Mouse (Mus musculus): Measurements from ENCODE around the gene H2-DMb1. TPM values are rescaled to one million over a fixed set of nuclear protein-coding genes. Genes with fewer than 3 reads are reported as not detected.

H2-DMb1 gene
- polyA plus RNA-seq (2012; rRNA removed; ENCODE audit: low replicate concordance): 81.8 and 86.9 TPM in 2 replicates

DNA sequence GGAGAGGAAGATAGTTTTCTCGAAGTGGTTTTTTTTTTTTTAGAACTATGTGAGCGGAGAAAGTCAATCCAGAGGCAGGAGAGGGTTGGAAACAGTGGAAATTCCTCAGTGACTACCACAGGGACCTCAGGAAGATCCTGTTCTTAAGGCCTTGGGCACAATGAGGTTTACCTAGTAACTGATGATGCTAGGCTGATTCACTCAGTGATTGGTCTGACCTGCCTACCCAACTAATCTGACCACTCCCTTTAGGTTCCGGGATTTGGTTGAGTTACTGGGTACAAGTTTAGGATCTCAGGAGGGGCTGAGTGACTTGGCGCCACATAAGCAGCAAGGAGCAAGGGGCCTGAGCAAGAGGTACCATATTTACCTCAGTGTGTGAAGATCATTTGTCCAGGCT is at the start of gene H2-DMb1:
TSS of gene H2-DMb1 (plus strand) at position 150 of the 400 bp plus-strand sequence.

DNA sequence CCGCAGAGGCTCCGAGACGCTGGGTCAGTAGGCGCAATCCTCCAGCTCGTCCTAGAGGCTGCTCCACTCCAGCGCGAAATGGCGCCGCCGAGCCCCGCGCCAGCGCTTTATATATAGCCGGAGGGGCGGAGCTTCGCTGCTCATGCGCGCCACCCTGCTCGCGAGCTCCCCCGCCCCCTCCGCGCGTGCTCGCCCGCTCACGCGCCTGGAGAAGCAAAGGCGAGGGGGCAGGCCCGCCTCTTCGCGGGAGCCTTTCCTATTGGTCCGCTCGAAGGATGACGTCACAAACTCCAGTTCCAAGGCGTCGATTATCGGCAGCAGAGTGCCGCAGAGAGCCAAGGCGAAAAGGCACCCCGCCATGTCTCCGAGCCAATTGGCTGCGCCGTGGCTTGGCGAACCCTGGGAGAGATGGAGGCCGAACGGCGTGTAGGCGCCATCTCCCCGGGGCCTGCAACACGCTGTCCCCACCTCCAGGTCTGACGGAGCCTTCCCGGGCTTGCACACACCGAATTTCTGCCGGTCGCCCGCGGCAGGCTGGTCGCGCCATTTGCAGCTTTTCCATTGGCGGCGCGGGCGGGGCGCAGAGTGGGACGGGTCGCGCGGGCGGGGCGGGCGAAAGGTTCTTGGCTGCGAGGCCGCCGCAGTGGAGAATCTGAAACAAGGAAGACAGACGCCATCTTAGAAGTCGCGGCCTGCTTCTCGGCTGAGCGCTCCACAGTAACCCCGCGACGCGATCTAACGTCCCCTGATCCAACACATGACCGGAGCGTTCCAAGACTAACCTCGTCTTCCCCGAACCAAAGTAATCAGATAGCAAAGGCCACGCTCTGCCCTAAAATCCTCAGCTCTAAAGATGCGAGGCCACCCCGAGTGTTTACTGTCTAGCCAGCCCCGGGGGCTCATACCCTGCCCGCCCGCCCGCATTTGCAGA is 33.4 kb upstream of the H2-DMb1 start, which contains the start of gene H2-DMa:
TSS of gene H2-DMa (plus strand) at position 293 of the 931 bp plus-strand sequence.

DNA sequence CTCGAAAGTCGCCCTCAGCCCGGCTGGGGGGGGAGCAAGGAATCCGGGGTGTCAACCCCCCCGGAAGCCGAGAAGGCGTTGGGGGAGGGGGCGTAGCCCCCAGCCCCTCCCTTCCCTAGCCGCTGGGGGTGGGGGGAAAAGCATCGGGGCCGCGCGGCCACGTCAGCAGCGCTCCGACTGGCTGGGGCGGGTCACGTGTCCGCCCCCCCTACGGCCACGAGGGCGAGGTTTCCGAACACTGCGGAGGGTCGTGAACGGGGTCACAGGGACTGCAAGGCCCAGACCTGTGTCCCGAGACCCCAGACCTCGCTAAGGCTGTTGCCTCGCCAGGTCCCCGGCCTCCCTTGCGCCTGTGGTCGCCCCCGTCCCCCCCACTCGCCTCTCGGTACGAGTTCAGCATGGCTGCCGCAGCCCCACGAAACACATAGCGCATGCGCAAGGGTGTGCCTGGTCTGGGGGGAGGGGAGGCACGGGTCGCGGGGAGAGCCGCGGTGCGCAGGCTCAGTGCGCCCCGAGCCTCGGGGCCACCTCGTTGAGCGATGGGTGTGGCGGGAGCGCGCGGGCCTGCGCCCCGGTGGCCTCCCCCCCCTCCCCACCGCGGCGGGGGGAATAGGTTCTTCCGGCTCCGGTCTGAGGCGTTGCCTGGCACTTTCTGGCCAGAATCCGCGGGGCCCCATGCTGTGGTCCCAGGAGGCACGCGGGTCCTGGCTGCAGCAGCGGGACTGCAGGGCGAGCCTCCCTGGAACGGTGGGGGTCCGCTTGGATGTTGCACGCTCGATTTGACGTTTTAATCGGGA is 30.5 kb upstream of the H2-DMb1 start, which contains the start of gene Brd2:
TSS of gene Brd2 (minus strand) at position 447 of the 797 bp plus-strand sequence.

DNA sequence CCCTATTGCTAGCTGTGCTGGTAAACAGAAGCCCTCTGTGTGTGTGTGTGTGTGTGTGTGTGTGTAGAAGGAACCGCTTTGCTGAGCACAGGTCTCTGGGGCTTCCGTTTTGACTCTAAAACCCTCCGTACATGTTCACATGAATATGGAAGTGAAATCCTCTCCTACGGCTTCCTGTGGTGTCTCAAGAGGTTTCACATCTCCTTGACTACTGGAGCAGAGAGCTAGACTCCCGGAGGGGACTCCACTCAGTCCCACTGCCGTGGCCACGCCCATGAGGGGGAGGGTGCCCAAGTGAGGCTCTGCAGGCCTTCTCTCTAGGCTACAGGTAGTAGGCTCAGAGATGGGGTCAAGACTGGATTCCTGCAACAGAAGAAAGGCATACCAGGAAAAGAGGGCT is 9.8 kb upstream of the H2-DMb1 start, which contains the start of gene H2-DMb2:
TSS of gene H2-DMb2 (plus strand) at position 275 of the 400 bp plus-strand sequence.

DNA sequence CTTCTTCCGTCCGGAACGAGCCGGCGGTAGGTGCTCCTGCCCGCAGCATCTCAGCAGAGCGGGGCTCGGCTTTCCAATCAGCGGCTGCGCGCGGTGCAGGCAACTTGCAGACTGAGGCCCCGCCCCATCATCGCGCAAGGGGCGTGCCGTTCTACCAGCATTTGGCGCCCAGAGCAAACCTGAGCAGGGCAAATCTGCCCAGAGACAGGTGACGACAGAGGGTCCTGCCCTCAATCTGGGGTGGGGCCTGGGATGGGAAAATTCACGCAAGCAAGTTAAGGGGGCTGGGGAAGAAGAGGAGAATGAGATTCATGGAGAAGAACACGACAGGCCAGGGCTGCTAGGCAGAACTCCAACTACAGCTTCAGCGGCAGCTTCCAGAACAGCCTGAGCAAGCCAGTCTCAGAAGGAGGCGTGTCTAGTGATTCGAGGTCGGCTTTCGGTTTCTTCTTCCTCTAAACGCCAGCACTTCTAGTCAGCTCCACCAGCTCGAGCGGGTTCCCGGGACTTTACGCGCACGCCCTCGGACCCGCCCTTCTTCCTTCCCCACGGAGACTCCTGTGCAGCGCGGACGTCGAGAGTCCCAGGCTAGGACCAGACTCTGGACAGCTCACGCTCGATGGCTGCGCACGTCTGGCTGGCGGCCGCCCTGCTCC is 34.5 kb downstream of the H2-DMb1 start, which contains the start of the genes Tap1 and Psmb9:
TSS of gene Tap1 (plus strand) at position 293 of the 656 bp plus-strand sequence.
TSS of gene Psmb9 (minus strand) at position 504 of the 656 bp plus-strand sequence.

DNA sequence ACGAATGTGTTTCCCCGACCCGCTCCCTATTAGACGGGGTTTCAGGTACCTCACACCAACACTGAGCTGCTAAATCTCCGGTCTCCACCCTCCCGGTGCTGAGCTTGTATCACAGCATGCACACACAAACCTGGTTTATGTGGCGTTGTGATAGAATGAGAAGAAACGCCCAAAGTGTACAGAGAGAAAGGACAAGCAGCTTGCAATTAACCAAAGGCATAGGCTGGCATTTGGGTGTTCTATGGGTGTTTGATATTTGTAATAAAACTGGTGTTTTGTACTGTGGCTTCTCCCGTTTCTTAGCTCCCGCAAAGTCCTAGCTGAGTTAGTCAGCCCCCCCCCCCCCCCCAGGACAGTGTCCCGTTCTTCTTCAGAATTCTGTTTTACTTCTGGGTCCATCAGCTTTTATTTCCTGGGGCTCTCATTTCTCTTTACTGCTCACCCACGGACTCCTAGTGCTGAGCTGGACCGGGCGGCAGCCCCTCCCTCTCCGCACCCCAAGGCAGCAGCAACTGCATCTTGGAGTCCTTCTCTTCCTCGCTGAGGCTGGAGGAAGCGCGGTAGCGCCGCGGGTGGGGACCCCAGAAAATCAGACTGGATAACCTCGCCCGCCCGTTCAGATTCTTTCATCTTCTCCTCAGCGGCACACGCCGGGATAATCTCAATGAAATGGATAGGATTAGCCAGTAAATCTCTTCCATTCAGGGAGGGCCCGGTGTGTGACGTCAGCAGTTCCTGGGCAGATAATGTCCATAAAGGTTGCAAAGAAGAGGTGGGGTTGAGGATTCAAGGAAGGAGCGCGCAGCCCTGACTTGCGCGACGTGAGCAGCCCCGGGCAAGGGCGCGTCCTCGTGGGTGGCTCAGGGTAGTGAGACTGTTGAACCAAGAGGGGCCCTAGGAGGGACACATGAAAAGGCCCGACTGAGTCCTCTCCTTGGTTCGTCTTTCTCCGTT is 44.3 kb downstream of the H2-DMb1 start, which contains the start of gene Psmb8:
TSS of gene Psmb8 (plus strand) at position 781 of the 954 bp plus-strand sequence.

DNA sequence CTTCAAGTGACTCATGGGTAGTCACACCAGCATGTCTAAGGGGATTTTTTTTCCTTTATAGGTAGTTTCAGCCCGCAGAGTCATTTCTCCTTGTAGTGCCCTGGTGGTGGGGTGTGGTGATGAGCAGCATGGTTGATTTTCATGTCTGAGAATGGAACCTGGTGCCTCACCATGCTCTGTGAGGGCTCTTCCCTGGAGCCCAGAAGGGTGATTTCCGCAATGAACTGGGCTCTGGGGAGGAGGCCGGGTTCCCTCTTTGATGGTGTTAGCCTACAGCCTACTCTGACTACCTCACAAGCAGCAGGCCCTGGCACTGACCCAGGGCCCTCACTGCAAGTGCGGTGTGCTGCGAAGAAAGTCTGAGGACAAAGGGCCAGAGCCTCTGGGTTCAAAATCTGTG is 50.6 kb downstream of the H2-DMb1 start, which contains the start of gene Tap2:
TSS of gene Tap2 (plus strand) at position 84 of the 400 bp plus-strand sequence.

Other genes with a start within 250 kb of the H2-DMb1 start
- 0.22 and 0.39 TPM in 2 replicates for gene Platr17, start 247.9 kb upstream of the H2-DMb1 start, polyA plus RNA-seq (2012; rRNA removed; ENCODE audit: low replicate concordance)
- gene Daxx, start 243.7 kb upstream of the H2-DMb1 start, polyA plus RNA-seq (2012; rRNA removed; ENCODE audit: low replicate concordance): 47.5 and 58.9 TPM in 2 replicates
- gene Tapbp, start 237.2 kb upstream of the H2-DMb1 start, polyA plus RNA-seq (2012; rRNA removed; ENCODE audit: low replicate concordance): 206 and 319 TPM in 2 replicates
- 42.7 and 55.1 TPM in 2 replicates for gene Zbtb22, start 237.2 kb upstream of the H2-DMb1 start, polyA plus RNA-seq (2012; rRNA removed; ENCODE audit: low replicate concordance)
- gene Rgl2, start 223.5 kb upstream of the H2-DMb1 start, polyA plus RNA-seq (2012; rRNA removed; ENCODE audit: low replicate concordance): 157 and 179 TPM in 2 replicates
- gene Pfdn6, start 212.7 kb upstream of the H2-DMb1 start, polyA plus RNA-seq (2012; rRNA removed; ENCODE audit: low replicate concordance): 29.4 and 29.5 TPM in 2 replicates
- 15.8 and 36.0 TPM in 2 replicates for gene Wdr46, start 212.4 kb upstream of the H2-DMb1 start, polyA plus RNA-seq (2012; rRNA removed; ENCODE audit: low replicate concordance)
- gene B3galt4, start 201.6 kb upstream of the H2-DMb1 start, polyA plus RNA-seq (2012; rRNA removed; ENCODE audit: low replicate concordance): 6.6 and 9.0 TPM in 2 replicates
- 65.8 and 76.5 TPM in 2 replicates for gene Vps52, start 197.3 kb upstream of the H2-DMb1 start, polyA plus RNA-seq (2012; rRNA removed; ENCODE audit: low replicate concordance)
- gene Rps18, start 197.1 kb upstream of the H2-DMb1 start, polyA plus RNA-seq (2012; rRNA removed; ENCODE audit: low replicate concordance): 464 and 878 TPM in 2 replicates
- gene H2-K1, start 152.7 kb upstream of the H2-DMb1 start, polyA plus RNA-seq (2012; rRNA removed; ENCODE audit: low replicate concordance): 3,046 and 5,899 TPM in 2 replicates
- gene Ring1, start 128.4 kb upstream of the H2-DMb1 start, polyA plus RNA-seq (2012; rRNA removed; ENCODE audit: low replicate concordance): 31.6 and 54.8 TPM in 2 replicates
- 86.6 and 99.6 TPM in 2 replicates for gene H2-Ke6, start 125.0 kb upstream of the H2-DMb1 start, polyA plus RNA-seq (2012; rRNA removed; ENCODE audit: low replicate concordance)
- 134 and 217 TPM in 2 replicates for gene Slc39a7, start 121.4 kb upstream of the H2-DMb1 start, polyA plus RNA-seq (2012; rRNA removed; ENCODE audit: low replicate concordance)
- 48.9 and 66.9 TPM in 2 replicates for gene Rxrb, start 121.3 kb upstream of the H2-DMb1 start, polyA plus RNA-seq (2012; rRNA removed; ENCODE audit: low replicate concordance)
- gene Col11a2, start 113.6 kb upstream of the H2-DMb1 start, polyA plus RNA-seq (2012; rRNA removed; ENCODE audit: low replicate concordance): 0.62 and 1.1 TPM in 2 replicates
- 1.5 and 8.0 TPM in 2 replicates for gene H2-Oa, start 60.7 kb upstream of the H2-DMb1 start, polyA plus RNA-seq (2012; rRNA removed; ENCODE audit: low replicate concordance)
- 57.9 and 70.0 TPM in 2 replicates for gene H2-DMa, start 33.5 kb upstream of the H2-DMb1 start, polyA plus RNA-seq (2012; rRNA removed; ENCODE audit: low replicate concordance)
- gene Brd2, start 30.4 kb upstream of the H2-DMb1 start, polyA plus RNA-seq (2012; rRNA removed; ENCODE audit: low replicate concordance): 90.8 and 138 TPM in 2 replicates
- 4.7 and 9.3 TPM in 2 replicates for gene H2-DMb2, start 9.8 kb upstream of the H2-DMb1 start, polyA plus RNA-seq (2012; rRNA removed; ENCODE audit: low replicate concordance)
- 50.0 and 54.7 TPM in 2 replicates for gene Tap1, start 34.5 kb downstream of the H2-DMb1 start, polyA plus RNA-seq (2012; rRNA removed; ENCODE audit: low replicate concordance)
- 69.5 and 80.5 TPM in 2 replicates for gene Psmb9, start 34.7 kb downstream of the H2-DMb1 start, polyA plus RNA-seq (2012; rRNA removed; ENCODE audit: low replicate concordance)
- 118 and 150 TPM in 2 replicates for gene Psmb8, start 44.6 kb downstream of the H2-DMb1 start, polyA plus RNA-seq (2012; rRNA removed; ENCODE audit: low replicate concordance)
- 59.2 and 66.5 TPM in 2 replicates for gene Tap2, start 50.5 kb downstream of the H2-DMb1 start, polyA plus RNA-seq (2012; rRNA removed; ENCODE audit: low replicate concordance)
- 4.2 and 6.1 TPM in 2 replicates for gene H2-Ob, start 85.8 kb downstream of the H2-DMb1 start, polyA plus RNA-seq (2012; rRNA removed; ENCODE audit: low replicate concordance)
- gene H2-Ab1, start 104.6 kb downstream of the H2-DMb1 start, polyA plus RNA-seq (2012; rRNA removed; ENCODE audit: low replicate concordance): 701 and 1,325 TPM in 2 replicates
- gene H2-Aa, start 134.8 kb downstream of the H2-DMb1 start, polyA plus RNA-seq (2012; rRNA removed; ENCODE audit: low replicate concordance): 503 and 676 TPM in 2 replicates
- 257 and 334 TPM in 2 replicates for gene H2-Eb1, start 152.8 kb downstream of the H2-DMb1 start, polyA plus RNA-seq (2012; rRNA removed; ENCODE audit: low replicate concordance)
- gene H2-Eb2, start 172.6 kb downstream of the H2-DMb1 start, polyA plus RNA-seq (2012; rRNA removed; ENCODE audit: low replicate concordance): 0.09 and 0.17 TPM in 2 replicates
- 1.3 TPM in 2 replicates for gene Btnl2, start 201.8 kb downstream of the H2-DMb1 start, polyA plus RNA-seq (2012; rRNA removed; ENCODE audit: low replicate concordance)
- gene Btnl1, start 224.1 kb downstream of the H2-DMb1 start, polyA plus RNA-seq (2012; rRNA removed; ENCODE audit: low replicate concordance): not detected in 2 replicates
- gene BC051142, start 245.7 kb downstream of the H2-DMb1 start, polyA plus RNA-seq (2012; rRNA removed; ENCODE audit: low replicate concordance): 0.94 and 1.8 TPM in 2 replicates